Mouse (Mus musculus) cortical plate, adult 2 months (tissue): ENCODE data around the gene Rad51. TPM values are rescaled to one million over a fixed set of nuclear protein-coding genes. Genes with fewer than 3 reads are reported as not detected.
A peak's percentile ranks its signal among the peaks of the same experiment; 100 is the strongest.

ENCODE experiments used
- H3K27ac ChIP-seq: fragments of 200-500 bp; 2 replicates; pipeline ENCODE4 v1.5.1; 2012; ENCODE audit warnings: low read length, control low read depth, inconsistent platforms; ENCODE audit not compliant: insufficient read depth
- H3K4me1 ChIP-seq: fragments of 200-500 bp; 2 replicates; pipeline ENCODE4 v1.6.1; 2011; ENCODE audit warnings: low read length; ENCODE audit not compliant: control insufficient read depth, insufficient read depth
- H3K4me3 ChIP-seq: fragments of 200-500 bp; 2 replicates; pipeline ENCODE4 v1.5.1; 2011; ENCODE audit warnings: mild to moderate bottlenecking, low read length, control low read depth; ENCODE audit not compliant: insufficient read depth
- CTCF ChIP-seq: fragments of 200-500 bp; IDR thresholded peaks from 2 replicates; pipeline ENCODE4 v1.5.1; 2011; ENCODE audit warnings: mild to moderate bottlenecking, control low read depth, low read length; ENCODE audit not compliant: insufficient read depth; ENCODE audit errors: extremely low read depth
- POLR2A ChIP-seq: fragments of 200-500 bp; IDR thresholded peaks from 2 replicates; pipeline ENCODE4 v1.6.1; 2011; ENCODE audit warnings: mild to moderate bottlenecking, low read length, control low read depth; ENCODE audit not compliant: insufficient read depth; ENCODE audit errors: extremely low read depth
- polyA plus RNA-seq: library from polyadenylated mRNA; depleted of rRNA; stranded (reverse); fragments of >200 nt; gene quantifications from 2 replicates; pipeline ENCODE4 v1.2.3, GENCODE M21; 2012

Gene Rad51
- polyA plus RNA-seq, 1 experiment = 1.4 TPM

DNA sequence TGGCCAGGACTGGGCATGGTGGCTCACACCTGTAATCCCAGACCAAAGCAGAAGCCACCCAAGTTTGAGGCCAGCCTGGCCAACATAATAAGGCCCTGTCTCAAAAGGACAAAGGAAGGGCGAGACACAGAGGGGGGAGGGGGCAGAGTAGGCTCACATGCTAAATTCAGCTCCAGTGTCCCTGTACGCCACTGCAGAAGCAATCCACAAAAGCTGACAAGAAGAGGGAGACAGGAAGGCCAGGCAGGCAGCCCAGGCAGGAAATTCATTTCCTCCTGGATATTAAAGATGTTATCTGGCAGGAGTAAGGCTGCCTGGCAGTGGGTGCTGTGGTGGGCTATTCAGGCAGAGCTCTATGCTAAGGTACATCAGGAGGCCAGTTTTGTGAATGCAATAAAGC lies 48.7 kb downstream of the Rad51 start:
- Histone ChIP-seq H3K27ac (no peak overlapping the region), H3K4me3 (no peak overlapping the region), H3K4me1 (no peaks in the 10 kb centered on the region)
- TF ChIP-seq CTCF (no peak), POLR2A (no peak)

- TF ChIP-seq POLR2A = no peak
- no peak for TF ChIP-seq CTCF
- Histone ChIP-seq H3K4me3 (no peak overlapping the region), H3K27ac (no peak overlapping the region), H3K4me1 (peaks cover 4% of the 10 kb centered on the region; the same call in 1 of the 2 replicates)
Observed at GRCm38 (mm10) chr2:119163135-119163534, 50.5 kb downstream of the Rad51 start.

DNA sequence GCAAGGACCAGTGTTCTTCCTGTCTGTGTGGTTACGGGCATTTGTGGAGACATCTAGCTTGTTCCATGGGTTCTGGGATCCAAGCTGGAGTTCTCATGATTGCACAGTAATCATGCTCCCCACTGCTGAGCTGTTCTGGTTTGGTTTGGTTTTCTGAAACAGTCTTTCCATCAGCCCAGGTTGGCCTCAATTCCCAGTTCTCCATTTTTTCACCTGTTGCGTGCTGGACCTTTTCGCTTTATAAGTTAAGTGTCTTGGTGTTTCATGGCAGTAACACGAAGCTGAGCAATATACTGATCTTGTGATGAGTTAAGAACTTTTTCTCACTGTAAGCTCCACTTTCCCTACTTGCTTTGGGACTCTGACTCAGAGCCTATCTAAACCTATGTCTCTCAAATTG lies 51.4 kb downstream of the Rad51 start:
- Histone ChIP-seq H3K4me3 (no peak overlapping the region), H3K4me1 (peaks cover 4% of the 10 kb centered on the region; the same call in 1 of the 2 replicates), H3K27ac (no peak overlapping the region)
- no peak for TF ChIP-seq POLR2A
- TF ChIP-seq CTCF = no peak

DNA sequence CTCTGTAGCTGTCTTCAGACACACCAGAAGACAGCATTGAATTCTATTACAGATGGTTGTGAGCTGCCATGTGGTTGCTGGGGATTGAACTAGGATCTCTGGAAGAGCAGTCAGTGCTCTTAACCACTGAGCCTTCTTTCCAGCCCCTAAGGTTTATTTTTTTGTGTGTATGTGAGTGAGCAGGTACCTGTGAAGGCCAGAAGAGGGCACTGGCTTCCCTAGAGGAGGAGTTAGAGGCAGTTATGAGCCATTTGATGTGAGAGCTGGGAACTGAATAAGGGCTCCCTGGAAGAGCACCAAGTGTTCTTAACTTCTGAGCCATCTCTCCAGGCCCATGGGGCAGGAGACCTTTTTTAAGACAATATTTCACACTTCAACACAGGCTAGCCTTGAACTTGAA lies 52.8 kb downstream of the Rad51 start:
- Histone ChIP-seq H3K27ac (no peak overlapping the region), H3K4me1 (peaks cover 4% of the 10 kb centered on the region; the same call in 1 of the 2 replicates), H3K4me3 (no peak overlapping the region)
- TF ChIP-seq POLR2A (no peak), CTCF (no peak)

- TF ChIP-seq CTCF = no peak
Observed at GRCm38 (mm10) chr2:119166901-119167865, 54.6 kb downstream of the Rad51 start, which contains the start of gene Gchfr. Gene Gchfr, plus strand, starts transcription at chr2:119167773.

GRCm38 (mm10) chr2:119167866-119168256 lies 55.3 kb downstream of the Rad51 start:
- Histone ChIP-seq H3K27ac (no peak overlapping the region), H3K4me1 (peaks cover 4% of the 10 kb centered on the region; the same call in 1 of the 2 replicates)
- TF ChIP-seq CTCF (no peak), POLR2A (no peak)

More at GRCm38 (mm10) chr2:119166901-119167865, 54.6 kb downstream of the Rad51 start, which contains the start of gene Gchfr:
- peaks cover 4% of the 10 kb centered on the region; the same call in 1 of the 2 replicates for H3K4me1 ChIP-seq
- H3K4me3 ChIP-seq = peak within 1 kb of the TSS; percentile 38
- H3K27ac ChIP-seq = no peak within 1 kb of the TSS

GRCm38 (mm10) chr2:119170282-119170681 lies 57.7 kb downstream of the Rad51 start:
- peaks cover 4% of the 10 kb centered on the region; the same call in 1 of the 2 replicates for H3K4me1 ChIP-seq
- H3K27ac ChIP-seq = no peak overlapping the region
- TF ChIP-seq CTCF (no peak), POLR2A (no peak)
- no peak overlapping the region for H3K4me3 ChIP-seq

More at GRCm38 (mm10) chr2:119167866-119168256, 55.3 kb downstream of the Rad51 start:
- H3K4me3 ChIP-seq = peak overlapping the region; percentile 38

GRCm38 (mm10) chr2:119171574-119171973 lies 59.0 kb downstream of the Rad51 start:
- Histone ChIP-seq H3K27ac (no peak overlapping the region), H3K4me1 (peaks cover 4% of the 10 kb centered on the region; the same call in 1 of the 2 replicates), H3K4me3 (no peak overlapping the region)
- TF ChIP-seq POLR2A = no peak
- no peak for TF ChIP-seq CTCF

DNA sequence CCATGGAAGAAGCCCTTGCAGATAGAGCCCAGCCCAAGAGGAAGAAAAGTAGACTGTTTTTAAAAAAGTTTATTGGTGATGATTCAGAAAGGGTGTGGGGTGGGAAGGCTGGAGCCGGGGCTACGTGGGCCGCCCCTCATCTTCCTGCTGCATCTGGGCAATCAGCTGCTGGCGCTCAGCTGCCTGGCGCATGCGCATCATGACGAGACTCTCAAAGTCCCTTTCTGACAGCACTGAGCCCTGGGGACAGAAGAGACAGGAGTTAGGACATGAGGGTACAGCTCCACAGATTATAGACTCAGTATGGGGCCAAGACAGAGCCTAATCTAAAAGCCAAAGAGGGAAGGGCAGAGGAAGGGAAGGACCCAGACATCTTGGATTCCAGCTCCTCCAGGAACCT lies 59.9 kb downstream of the Rad51 start:
- no peak overlapping the region for H3K4me3 ChIP-seq
- H3K4me1 ChIP-seq = no peaks in the 10 kb centered on the region
- no peak for TF ChIP-seq POLR2A
- no peak for TF ChIP-seq CTCF
- H3K27ac ChIP-seq = no peak overlapping the region
